Mouse (Mus musculus): ENCODE data around the gene Gm21987. TPM values are rescaled to one million over a fixed set of nuclear protein-coding genes. Genes with fewer than 3 reads are reported as not detected.
A peak's percentile ranks its signal among the peaks of the same experiment; 100 is the strongest.

Gm21987 gene
- polyA plus RNA-seq, 1 experiment: not detected

GRCm38 (mm10) chr16:38341396-38342324, 5.2 kb upstream of the Gm21987 start, which contains the start of gene Maats1:
Gene Maats1, minus strand, starts transcription at chr16:38342143.
- WGBS: 15% methylated on average over 30 of the region's 30 CpGs
- Histone ChIP-seq H3K4me3 (replicated peaks; ENCODE audit: insufficient read depth, low read depth, low read length) (peak within 1 kb of the TSS; percentile 87), H3K27me3 (ENCODE audit: control insufficient read depth, insufficient read depth, low read length) (no peaks in the 10 kb centered on the region), H3K27ac (ENCODE audit: insufficient read depth, low read length) (no peak within 1 kb of the TSS), H3K4me1 (ENCODE audit: control insufficient read depth, insufficient read depth, low read length) (no peaks in the 10 kb centered on the region)
- TF ChIP-seq POLR2A (IDR thresholded peaks at IDR 0.05; ENCODE audit: borderline replicate concordance, insufficient read depth, low read length) (no peak), CTCF (IDR thresholded peaks at IDR 0.05; ENCODE audit: borderline replicate concordance, insufficient read depth, low read depth, low read length) (no peak)
- DNase-seq: peak; percentile 67 to 70

- H3K4me3 ChIP-seq (replicated peaks; ENCODE audit: insufficient read depth, low read depth, low read length): no peak overlapping the region
- H3K4me1 ChIP-seq (ENCODE audit: control insufficient read depth, insufficient read depth, low read length): no peaks in the 10 kb centered on the region
- WGBS: 91% methylated on average over 3 of the region's 3 CpGs
- no peak overlapping the region for H3K27ac ChIP-seq (ENCODE audit: insufficient read depth, low read length)
- no peaks in the 10 kb centered on the region for H3K27me3 ChIP-seq (ENCODE audit: control insufficient read depth, insufficient read depth, low read length)
- TF ChIP-seq CTCF (IDR thresholded peaks at IDR 0.05; ENCODE audit: borderline replicate concordance, insufficient read depth, low read depth, low read length) (0 out of 2 replicates have a peak, but pooled peaks have one; percentile 6), POLR2A (IDR thresholded peaks at IDR 0.05; ENCODE audit: borderline replicate concordance, insufficient read depth, low read length) (no peak)
- no peak for DNase-seq
Measured at GRCm38 (mm10) chr16:38344941-38345725, 1.7 kb upstream of the Gm21987 start.

DNA sequence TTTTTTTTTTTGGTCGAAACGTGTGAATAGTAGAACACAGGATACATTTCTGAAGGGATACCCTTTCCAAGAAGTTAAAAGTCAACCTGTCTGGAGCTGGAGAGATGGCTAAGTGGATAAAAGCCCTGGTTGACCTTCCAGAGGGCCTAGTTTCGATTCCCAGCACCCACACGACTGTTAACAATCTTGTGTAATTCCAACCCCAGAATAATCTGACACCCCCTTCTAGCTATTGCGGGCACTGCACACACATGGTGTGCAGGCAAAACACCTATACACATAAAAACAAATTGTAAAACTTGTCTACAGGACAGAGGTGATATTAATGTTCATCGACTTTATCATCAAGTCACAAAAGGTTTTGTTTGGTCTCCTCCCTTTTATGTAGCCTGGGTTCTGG, 748 bp downstream of the Gm21987 start:
- Histone ChIP-seq H3K27me3 (ENCODE audit: control insufficient read depth, insufficient read depth, low read length) (no peaks in the 10 kb centered on the region), H3K27ac (ENCODE audit: insufficient read depth, low read length) (no peak overlapping the region; the same call in 1 of the 2 replicates), H3K4me3 (replicated peaks; ENCODE audit: insufficient read depth, low read depth, low read length) (peak overlapping the region; percentile 93), H3K4me1 (ENCODE audit: control insufficient read depth, insufficient read depth, low read length) (no peaks in the 10 kb centered on the region)
- TF ChIP-seq POLR2A (IDR thresholded peaks at IDR 0.05; ENCODE audit: borderline replicate concordance, insufficient read depth, low read length): no peak
- TF ChIP-seq CTCF (IDR thresholded peaks at IDR 0.05; ENCODE audit: borderline replicate concordance, insufficient read depth, low read depth, low read length): no peak
- DNase-seq: no peak
- 59% methylated on average over 6 of the region's 6 CpGs for WGBS

GRCm38 (mm10) chr16:38348217-38348761, 1.4 kb downstream of the Gm21987 start:
- Histone ChIP-seq H3K27ac (ENCODE audit: insufficient read depth, low read length) (no peak overlapping the region), H3K4me1 (ENCODE audit: control insufficient read depth, insufficient read depth, low read length) (no peaks in the 10 kb centered on the region), H3K4me3 (replicated peaks; ENCODE audit: insufficient read depth, low read depth, low read length) (no peak overlapping the region), H3K27me3 (ENCODE audit: control insufficient read depth, insufficient read depth, low read length) (no peaks in the 10 kb centered on the region)
- TF ChIP-seq CTCF (IDR thresholded peaks at IDR 0.05; ENCODE audit: borderline replicate concordance, insufficient read depth, low read depth, low read length): no peak
- no peak for TF ChIP-seq POLR2A (IDR thresholded peaks at IDR 0.05; ENCODE audit: borderline replicate concordance, insufficient read depth, low read length)
- no peak for DNase-seq
- 92% methylated on average over 9 of the region's 9 CpGs for WGBS

DNA sequence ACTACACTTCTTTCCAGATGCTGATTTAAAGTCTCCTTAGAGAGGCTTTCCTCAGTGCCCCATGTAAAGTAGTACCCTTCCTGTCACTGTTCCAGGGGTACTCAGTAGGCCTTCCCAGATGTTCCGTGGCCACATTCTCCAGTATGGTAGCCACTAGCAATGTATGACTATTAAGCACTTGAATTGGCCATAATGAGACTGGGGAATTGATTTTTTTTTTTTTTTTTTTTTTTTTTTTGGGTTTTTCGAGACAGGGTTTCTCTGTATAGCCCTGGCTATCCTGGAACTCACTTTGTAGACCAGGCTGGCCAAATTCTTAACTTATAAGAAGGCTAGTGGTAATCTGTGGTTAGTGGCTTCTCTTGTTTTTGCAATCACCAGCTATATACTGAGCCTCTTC, 3.0 kb downstream of the Gm21987 start:
- TF ChIP-seq POLR2A (IDR thresholded peaks at IDR 0.05; ENCODE audit: borderline replicate concordance, insufficient read depth, low read length): no peak
- no peak for TF ChIP-seq CTCF (IDR thresholded peaks at IDR 0.05; ENCODE audit: borderline replicate concordance, insufficient read depth, low read depth, low read length)
- H3K4me1 ChIP-seq (ENCODE audit: control insufficient read depth, insufficient read depth, low read length): no peaks in the 10 kb centered on the region
- DNase-seq: no peak
- no peaks in the 10 kb centered on the region for H3K27me3 ChIP-seq (ENCODE audit: control insufficient read depth, insufficient read depth, low read length)
- 79% methylated on average over 2 of the region's 2 CpGs for WGBS
- no peak overlapping the region for H3K27ac ChIP-seq (ENCODE audit: insufficient read depth, low read length)
- no peak overlapping the region for H3K4me3 ChIP-seq (replicated peaks; ENCODE audit: insufficient read depth, low read depth, low read length)

- Histone ChIP-seq H3K4me1 (ENCODE audit: control insufficient read depth, insufficient read depth, low read length) (no peaks in the 10 kb centered on the region), H3K27ac (ENCODE audit: insufficient read depth, low read length) (no peak overlapping the region), H3K4me3 (replicated peaks; ENCODE audit: insufficient read depth, low read depth, low read length) (no peak overlapping the region), H3K27me3 (ENCODE audit: control insufficient read depth, insufficient read depth, low read length) (no peaks in the 10 kb centered on the region)
- DNase-seq: no peak
- WGBS: 79% methylated on average over 7 of the region's 7 CpGs
- TF ChIP-seq CTCF (IDR thresholded peaks at IDR 0.05; ENCODE audit: borderline replicate concordance, insufficient read depth, low read depth, low read length): no peak
- no peak for TF ChIP-seq POLR2A (IDR thresholded peaks at IDR 0.05; ENCODE audit: borderline replicate concordance, insufficient read depth, low read length)
Measured at GRCm38 (mm10) chr16:38350361-38350855, 3.6 kb downstream of the Gm21987 start.

GRCm38 (mm10) chr16:38350939-38351338, 4.1 kb downstream of the Gm21987 start:
- Histone ChIP-seq H3K4me1 (ENCODE audit: control insufficient read depth, insufficient read depth, low read length) (no peaks in the 10 kb centered on the region), H3K27ac (ENCODE audit: insufficient read depth, low read length) (no peak overlapping the region), H3K27me3 (ENCODE audit: control insufficient read depth, insufficient read depth, low read length) (no peaks in the 10 kb centered on the region), H3K4me3 (replicated peaks; ENCODE audit: insufficient read depth, low read depth, low read length) (no peak overlapping the region)
- WGBS: 71% methylated on average over 6 of the region's 6 CpGs
- no peak for DNase-seq
- no peak for TF ChIP-seq CTCF (IDR thresholded peaks at IDR 0.05; ENCODE audit: borderline replicate concordance, insufficient read depth, low read depth, low read length)
- TF ChIP-seq POLR2A (IDR thresholded peaks at IDR 0.05; ENCODE audit: borderline replicate concordance, insufficient read depth, low read length): no peak

All from cerebellum, adult 2 months (tissue).